Mouse (Mus musculus) embryonic fibroblast, embryonic 13.5 days (primary cell): Measurements from ENCODE around the gene Eef2. TPM values are rescaled to one million over a fixed set of nuclear protein-coding genes. Genes with fewer than 3 reads are reported as not detected.

Experiments
- H3K27ac ChIP-seq: 2 replicates; pipeline ENCODE4 v1.5.1; 2012; ENCODE audit warnings: low read length, control low read depth, inconsistent platforms; ENCODE audit not compliant: insufficient read depth
- H3K4me1 ChIP-seq: 2 replicates; pipeline ENCODE4 v1.6.1; 2011; ENCODE audit warnings: low read length; ENCODE audit not compliant: control insufficient read depth, insufficient read depth
- H3K4me3 ChIP-seq: 2 replicates; pipeline ENCODE4 v1.5.1; 2011; ENCODE audit warnings: mild to moderate bottlenecking, control low read depth, low read length; ENCODE audit not compliant: insufficient read depth
- CTCF ChIP-seq: IDR thresholded peaks from 2 replicates; pipeline ENCODE4 v1.5.1; 2011; ENCODE audit warnings: mild to moderate bottlenecking, control low read depth, low read length, moderate library complexity, borderline replicate concordance; ENCODE audit not compliant: insufficient read depth
- POLR2A ChIP-seq: IDR thresholded peaks from 2 replicates; pipeline ENCODE4 v1.6.1; 2011; ENCODE audit warnings: low read depth, mild to moderate bottlenecking, control low read depth, low read length, moderate library complexity
- polyA plus RNA-seq: library from polyadenylated mRNA; stranded (reverse); fragments of >200 nt; gene quantifications from 2 replicates; pipeline ENCODE4 v1.2.4, GENCODE M21; 2011; ENCODE audit warnings: low read depth; ENCODE audit not compliant: missing spikeins, insufficient read length

The Eef2 gene
- polyA plus RNA-seq, 1 experiment = 1,643 TPM

GRCm38 (mm10) chr10:81145778-81146177 is 30.7 kb upstream of the Eef2 start:
- Histone ChIP-seq H3K4me3 (no peak overlapping the region), H3K27ac (peak overlapping the region; percentile 70)

GRCm38 (mm10) chr10:81146296-81146695 is 30.1 kb upstream of the Eef2 start:
- peaks cover 15% of the 10 kb centered on the region for H3K4me1 ChIP-seq
- TF ChIP-seq POLR2A (no peak), CTCF (no peak)
- H3K4me3 ChIP-seq = no peak overlapping the region
- H3K27ac ChIP-seq = peak overlapping the region; percentile 73

More at GRCm38 (mm10) chr10:81145778-81146177, 30.7 kb upstream of the Eef2 start:
- H3K4me1 ChIP-seq = peaks cover 16% of the 10 kb centered on the region
- TF ChIP-seq POLR2A = no peak

GRCm38 (mm10) chr10:81151261-81151660 is 25.2 kb upstream of the Eef2 start:
- Histone ChIP-seq H3K4me3 (no peak overlapping the region), H3K27ac (no peak overlapping the region), H3K4me1 (0 out of 2 replicates have a peak, but pooled peaks cover 4% of the 10 kb centered on the region)
- TF ChIP-seq CTCF (no peak), POLR2A (no peak)

GRCm38 (mm10) chr10:81152609-81153008 is 23.8 kb upstream of the Eef2 start:
- TF ChIP-seq CTCF (no peak), POLR2A (no peak)
- Histone ChIP-seq H3K4me3 (no peak overlapping the region), H3K27ac (no peak overlapping the region), H3K4me1 (no peaks in the 10 kb centered on the region)

- H3K27ac ChIP-seq = no peak overlapping the region
- TF ChIP-seq CTCF (no peak), POLR2A (no peak)
- no peaks in the 10 kb centered on the region for H3K4me1 ChIP-seq
- no peak overlapping the region for H3K4me3 ChIP-seq
These were observed 22.1 kb upstream of the Eef2 start for GRCm38 (mm10) chr10:81154313-81154712.

- H3K4me3 ChIP-seq = no peak overlapping the region
- H3K27ac ChIP-seq = no peak overlapping the region
- TF ChIP-seq CTCF (no peak), POLR2A (no peak)
- no peaks in the 10 kb centered on the region for H3K4me1 ChIP-seq
These were observed 21.7 kb upstream of the Eef2 start for GRCm38 (mm10) chr10:81154736-81155135.

- no peak overlapping the region for H3K4me3 ChIP-seq
- no peak for TF ChIP-seq CTCF
- TF ChIP-seq POLR2A = no peak
These were observed 14.7 kb upstream of the Eef2 start for GRCm38 (mm10) chr10:81161602-81162317.

GRCm38 (mm10) chr10:81162318-81162652 is 14.1 kb upstream of the Eef2 start:
- H3K27ac ChIP-seq = no peak overlapping the region
- H3K4me1 ChIP-seq = no peaks in the 10 kb centered on the region
- H3K4me3 ChIP-seq = no peak overlapping the region
- TF ChIP-seq CTCF (no peak), POLR2A (no peak)

More at GRCm38 (mm10) chr10:81161602-81162317, 14.7 kb upstream of the Eef2 start:
- Histone ChIP-seq H3K27ac (no peak overlapping the region), H3K4me1 (no peaks in the 10 kb centered on the region)

GRCm38 (mm10) chr10:81165118-81165517 is 11.3 kb upstream of the Eef2 start:
- no peak for TF ChIP-seq CTCF
- TF ChIP-seq POLR2A = no peak
- Histone ChIP-seq H3K4me1 (no peaks in the 10 kb centered on the region), H3K27ac (no peak overlapping the region), H3K4me3 (no peak overlapping the region)

- peak within 1 kb of the TSS; percentile 62 for H3K27ac ChIP-seq
- peak; percentile 86 for TF ChIP-seq POLR2A
- TF ChIP-seq CTCF = no peak
These were observed 9.0 kb upstream of the Eef2 start, which contains the start of gene Pias4 for GRCm38 (mm10) chr10:81167200-81168086. Gene Pias4, minus strand, starts transcription at chr10:81167923.

More at GRCm38 (mm10) chr10:81167200-81168086, 9.0 kb upstream of the Eef2 start, which contains the start of gene Pias4:
- Histone ChIP-seq H3K4me1 (no peaks in the 10 kb centered on the region), H3K4me3 (peak within 1 kb of the TSS; percentile 95)
